Mouse (Mus musculus) gastrocnemius, postnatal 14 days (tissue): ENCODE measurements at regions not wholly inside any gene's neighbourhood (a gene's known extent, or its start where the extent isn't known, plus 50 kb on each side); places are given as distances from the start of the nearest gene placed in this dataset.

Source experiments
- DNase-seq: peaks from one replicate; pipeline ENCODE4 v3.0.0; 2021; ENCODE audit warnings: mixed read lengths
- intact Hi-C: fragments of 180-260 bp; cut with DNase I; formaldehyde crosslinking; loops from one replicate; pipeline ENCODE4 v1.15.1; 2025; ENCODE audit warnings: low total_unique reads

GRCm38 (mm10) chr9:113601451-113601850, 106.6 kb downstream of the Pdcd6ip start:
- no peak for DNase-seq
- intact Hi-C loops, result no loop called here

DNA sequence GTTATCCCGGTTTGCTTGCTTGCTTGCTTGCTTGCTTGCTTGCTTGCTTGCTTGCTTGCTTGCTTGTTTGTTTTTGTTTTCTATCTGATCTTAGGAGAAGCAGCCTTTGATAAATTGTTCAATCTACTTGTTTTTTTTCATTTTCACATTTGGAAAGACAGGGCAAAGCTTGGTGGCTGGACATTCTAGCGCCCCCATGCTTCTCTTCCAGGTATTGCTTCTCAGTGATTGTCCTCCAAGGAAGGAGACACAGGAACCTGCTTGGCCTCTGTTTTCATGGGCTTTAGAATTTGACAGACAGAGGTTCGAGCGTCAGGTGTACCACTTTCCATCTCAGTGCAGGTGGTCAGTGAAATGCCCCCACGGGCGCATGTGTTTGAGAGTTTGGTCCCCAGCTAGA, 120.8 kb downstream of the Pdcd6ip start:
- DNase-seq, result no peak
- intact Hi-C loops, result no loop called here

- intact Hi-C loops, result no loop called here
- DNase-seq, result no peak
These were observed 121.6 kb downstream of the Pdcd6ip start for GRCm38 (mm10) chr9:113586477-113586876.

GRCm38 (mm10) chr9:113578221-113578620, 129.8 kb downstream of the Pdcd6ip start:
- intact Hi-C loops, result no loop called here

DNA sequence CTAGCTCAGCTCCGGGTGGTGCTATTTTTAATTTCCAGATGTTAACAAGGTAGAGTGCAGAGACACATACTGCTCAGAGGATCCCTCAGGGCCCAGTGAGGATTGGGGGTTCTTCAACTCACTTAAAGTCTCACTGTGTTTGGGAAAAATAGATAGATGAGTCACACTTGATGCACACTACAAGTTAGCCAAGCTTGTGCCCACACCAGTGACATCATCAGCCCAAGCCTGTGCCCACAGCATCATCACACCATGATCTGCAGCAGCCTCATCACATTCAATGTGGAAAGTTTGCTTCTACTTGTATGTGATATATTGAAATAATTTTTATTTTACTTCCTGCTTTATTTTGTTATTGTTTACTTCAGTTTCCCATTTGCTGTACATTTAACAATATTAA, 139.2 kb downstream of the Pdcd6ip start:
- no peak for DNase-seq
- intact Hi-C loops, result no loop called here

More at GRCm38 (mm10) chr9:113578221-113578620, 129.8 kb downstream of the Pdcd6ip start:
- DNase-seq, result no peak

- intact Hi-C loops, result no loop called here
- no peak for DNase-seq
These were observed 140.4 kb downstream of the Pdcd6ip start for GRCm38 (mm10) chr9:113567705-113568104.

GRCm38 (mm10) chr9:113566620-113567019, 141.4 kb downstream of the Pdcd6ip start:
- no peak for DNase-seq
- intact Hi-C loops, result no loop called here

- intact Hi-C loops, result no loop called here
- no peak for DNase-seq
These were observed 154.1 kb downstream of the Pdcd6ip start for GRCm38 (mm10) chr9:113553911-113554310.

DNA sequence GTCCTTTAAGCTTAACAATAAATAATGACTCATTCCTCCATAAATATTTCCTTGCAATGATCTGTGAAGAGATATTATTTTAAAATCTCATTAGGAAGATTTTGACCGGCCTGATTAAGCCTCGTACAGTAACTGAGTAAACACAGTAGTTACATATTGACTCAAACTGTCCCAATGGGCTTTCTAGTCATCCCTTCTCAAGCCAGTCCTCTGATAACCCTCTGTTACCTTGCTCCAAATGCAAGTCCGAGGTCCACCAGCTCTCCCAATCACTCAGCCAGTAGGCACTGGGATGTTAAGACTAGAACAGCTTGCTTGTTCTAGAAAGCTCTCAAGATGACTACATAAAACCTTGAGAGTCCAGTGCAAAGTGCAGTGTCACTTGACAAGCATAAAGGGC, 160.6 kb downstream of the Pdcd6ip start:
- DNase-seq, result no peak
- intact Hi-C loops, result no loop called here

- DNase-seq, result peak; percentile 31
- intact Hi-C loops, result loop anchor here (5.0 kb wide), 1 partner anchor 119 kb away; no protein-coding TSS in a partner anchor
These were observed 179.5 kb downstream of the Pdcd6ip start for GRCm38 (mm10) chr9:113528586-113528985.

- no peak for DNase-seq
- intact Hi-C loops, result no loop called here
These were observed 183.8 kb downstream of the Pdcd6ip start for GRCm38 (mm10) chr9:113524307-113524706.

- no peak for DNase-seq
- intact Hi-C loops, result no loop called here
These were observed 184.9 kb downstream of the Pdcd6ip start for GRCm38 (mm10) chr9:113523173-113523572.

GRCm38 (mm10) chr9:113519727-113520126, 188.3 kb downstream of the Pdcd6ip start:
- intact Hi-C loops, result no loop called here
- DNase-seq, result no peak

DNA sequence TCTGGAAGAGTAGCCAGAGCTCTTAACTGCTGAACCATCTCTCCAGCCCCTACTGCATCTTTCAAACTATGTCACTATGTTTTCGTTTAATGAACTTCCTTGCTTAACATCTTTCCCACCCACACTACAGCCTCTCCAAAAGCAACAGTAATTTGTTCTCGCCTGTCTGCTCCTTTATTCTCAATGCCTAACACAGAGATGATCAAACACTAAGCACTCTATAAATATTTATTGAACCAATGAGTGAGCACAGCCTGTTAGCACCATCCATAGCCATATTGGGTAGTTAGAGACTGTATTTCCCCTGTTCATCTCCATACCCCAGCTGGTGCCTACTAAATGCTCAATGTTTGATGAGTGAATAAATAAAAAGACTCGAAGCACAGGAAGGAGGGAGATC, 189.6 kb downstream of the Pdcd6ip start:
- intact Hi-C loops, result no loop called here
- DNase-seq, result no peak

GRCm38 (mm10) chr9:113517756-113518155, 190.3 kb downstream of the Pdcd6ip start:
- no peak for DNase-seq
- intact Hi-C loops, result no loop called here

DNA sequence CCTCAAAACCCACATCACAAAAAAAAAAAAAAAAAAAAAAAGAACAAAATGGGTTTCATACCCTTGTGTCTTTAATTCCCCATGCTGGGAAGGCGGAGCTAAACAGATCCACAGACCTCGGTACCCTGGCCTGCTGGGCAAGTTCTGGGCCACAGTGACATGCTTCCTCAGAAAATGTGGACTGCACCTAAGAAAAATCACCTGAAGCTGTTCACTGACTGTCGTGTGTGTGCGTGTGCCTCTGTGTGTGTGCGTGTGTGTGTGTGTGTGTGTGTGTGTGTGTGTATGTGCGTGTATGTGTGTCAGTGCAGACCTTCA, 192.4 kb downstream of the Pdcd6ip start:
- intact Hi-C loops, result no loop called here
- DNase-seq, result no peak

DNA sequence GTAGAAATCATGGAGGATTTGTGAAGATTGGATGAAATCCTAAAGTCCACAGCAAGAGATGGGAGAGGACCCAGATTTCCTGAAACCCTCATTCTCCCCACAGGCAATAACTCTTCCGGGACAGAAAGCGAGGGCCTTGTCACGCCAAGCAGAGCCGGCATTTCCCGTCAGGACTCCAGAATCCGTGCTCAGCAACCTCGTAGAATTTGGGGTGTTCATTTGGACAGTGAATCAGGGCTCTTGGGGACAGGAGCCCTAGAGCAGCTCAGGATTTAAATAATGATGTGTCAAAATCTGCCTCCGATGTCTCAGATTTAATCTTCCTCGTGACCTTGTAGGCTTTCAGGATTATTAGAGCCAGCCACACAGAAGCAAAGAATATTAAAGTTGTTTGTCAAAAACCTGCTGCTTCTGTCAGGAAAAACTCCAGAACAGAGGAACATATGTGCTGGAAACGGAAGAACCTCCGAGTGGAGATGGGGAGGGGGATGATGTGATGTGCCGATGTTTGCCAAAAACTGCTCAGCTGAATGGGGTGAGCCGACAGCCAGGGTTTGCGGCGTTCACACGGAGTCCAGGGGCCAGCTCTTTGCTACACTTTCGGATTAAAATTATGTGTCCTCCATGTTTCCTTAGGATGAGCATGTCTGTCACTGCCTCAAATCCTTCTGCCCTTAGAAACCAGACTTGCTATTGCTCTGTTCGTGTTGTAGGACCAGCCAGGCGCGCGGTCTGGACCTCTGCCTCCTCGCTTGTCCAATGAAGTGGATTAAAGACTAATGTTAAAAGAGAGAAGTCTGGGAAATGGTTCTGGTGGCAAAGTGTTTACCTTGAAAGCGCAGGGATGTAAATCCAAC, 193.0 kb downstream of the Pdcd6ip start:
- intact Hi-C loops, result no loop called here
- DNase-seq, result no peak

- intact Hi-C loops, result no loop called here
- DNase-seq, result no peak
These were observed 196.8 kb downstream of the Pdcd6ip start for GRCm38 (mm10) chr9:113511302-113511701.

DNA sequence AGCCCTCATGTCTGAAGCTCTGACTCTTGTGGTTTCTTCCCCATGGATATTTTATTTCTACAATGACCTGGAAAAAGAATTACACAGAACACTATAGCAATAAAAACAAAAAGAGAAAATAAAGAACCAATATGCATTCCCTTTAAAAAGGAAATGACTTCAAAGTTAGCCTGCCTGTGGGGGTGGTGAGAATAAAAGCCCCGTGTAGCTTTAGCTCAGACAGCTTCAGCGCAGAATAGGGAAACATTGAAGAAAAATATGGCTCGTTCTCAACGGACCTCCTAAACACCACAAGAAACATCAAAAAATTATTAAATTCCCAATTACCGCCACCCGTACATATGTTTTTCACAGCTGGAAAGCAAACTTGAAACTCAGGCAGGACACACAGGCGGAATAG, 198.7 kb downstream of the Pdcd6ip start:
- no peak for DNase-seq
- intact Hi-C loops, result no loop called here

DNA sequence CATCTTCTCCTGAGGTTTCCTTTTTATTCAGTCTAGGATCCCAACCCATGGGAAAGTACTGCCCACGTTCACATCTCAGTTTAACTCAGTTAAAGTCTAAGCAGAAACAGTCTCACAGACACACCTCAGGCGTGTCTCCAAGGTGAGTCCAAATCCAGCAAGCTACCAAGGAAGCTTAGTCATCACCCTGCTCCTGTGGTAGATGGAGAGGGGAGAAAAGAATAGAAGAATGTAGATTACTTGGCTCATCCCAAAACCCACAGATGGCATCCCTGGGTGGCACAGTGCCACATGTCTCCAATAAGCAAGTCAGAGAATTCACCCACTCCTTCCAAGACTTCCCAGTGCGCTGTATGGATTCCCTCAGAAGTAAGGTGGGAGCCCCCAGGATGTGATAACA, 199.2 kb downstream of the Pdcd6ip start:
- intact Hi-C loops, result no loop called here
- no peak for DNase-seq

DNA sequence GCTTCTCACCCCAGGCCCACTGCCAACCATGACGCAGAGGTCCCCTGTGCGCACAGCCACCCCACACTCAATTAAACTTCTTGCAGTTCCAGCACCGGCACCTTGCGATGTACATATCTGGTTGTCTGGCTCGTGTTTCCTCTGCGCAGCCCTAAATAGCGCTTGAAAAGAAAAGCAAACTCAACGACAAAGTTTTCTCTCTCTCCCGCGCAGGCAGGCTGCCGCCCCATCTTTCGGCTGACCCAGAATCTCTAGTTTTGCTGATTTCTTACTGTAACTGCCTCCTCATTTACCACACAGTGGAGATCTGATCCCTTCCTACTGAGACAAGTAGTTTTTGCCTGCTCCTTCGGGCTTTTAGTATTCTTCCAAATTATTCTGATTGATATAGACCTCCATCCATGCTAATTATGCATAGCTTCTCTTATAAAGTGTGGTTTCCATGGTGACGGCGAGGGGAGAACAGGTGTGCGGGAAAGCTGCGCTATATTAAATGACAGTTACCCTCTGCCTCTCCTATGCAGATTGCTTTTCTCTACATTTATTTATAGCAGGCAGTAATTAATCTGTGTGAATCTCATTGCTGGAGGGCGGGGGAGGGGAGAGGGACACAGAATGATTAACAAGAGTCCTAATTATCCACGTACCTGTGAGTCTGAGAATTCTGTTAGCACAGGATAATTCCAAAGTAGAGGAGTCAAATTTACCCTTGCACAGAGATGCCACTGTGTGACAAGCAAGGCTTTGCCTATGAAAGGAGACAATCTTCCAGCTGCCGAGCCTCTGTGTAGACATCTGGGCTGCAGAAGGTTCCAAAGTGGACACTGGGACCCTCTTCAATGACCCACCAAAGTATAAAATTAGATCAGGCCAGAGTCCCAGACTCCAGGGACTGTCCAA, 200.2 kb downstream of the Pdcd6ip start:
- no peak for DNase-seq
- intact Hi-C loops, result no loop called here
